Mouse (Mus musculus): ENCODE measurements around the gene Wnt3. TPM values are rescaled to one million over a fixed set of nuclear protein-coding genes. Genes with fewer than 3 reads are reported as not detected.
"Not testable (repeated sequence)": the region's sequence is repeated elsewhere in the genome, so short reads cannot be mapped to it uniquely, and the experiment has no call there.

Wnt3 gene
- polyA plus RNA-seq, 1 experiment from 2014 or later: 8.7 TPM

- WGBS: 48% methylated on average over 11 of the region's 11 CpGs
- Histone ChIP-seq H3K27ac (no peak overlapping the region), H3K4me3 (no peak overlapping the region), H3K27me3 (peaks cover 31% of the 10 kb centered on the region), H3K9me3 (replicated peaks) (no peaks in the 10 kb centered on the region), H3K4me2 (replicated peaks) (no peak overlapping the region), H3K4me1 (no peaks in the 10 kb centered on the region), H3K36me3 (no peaks in the 10 kb centered on the region), H3K9ac (no peak overlapping the region)
- no peak for ATAC-seq (ENCODE audit: low FRiP score)
These were observed 15.9 kb upstream of the Wnt3 start for GRCm38 (mm10) chr11:103758054-103758453.

DNA sequence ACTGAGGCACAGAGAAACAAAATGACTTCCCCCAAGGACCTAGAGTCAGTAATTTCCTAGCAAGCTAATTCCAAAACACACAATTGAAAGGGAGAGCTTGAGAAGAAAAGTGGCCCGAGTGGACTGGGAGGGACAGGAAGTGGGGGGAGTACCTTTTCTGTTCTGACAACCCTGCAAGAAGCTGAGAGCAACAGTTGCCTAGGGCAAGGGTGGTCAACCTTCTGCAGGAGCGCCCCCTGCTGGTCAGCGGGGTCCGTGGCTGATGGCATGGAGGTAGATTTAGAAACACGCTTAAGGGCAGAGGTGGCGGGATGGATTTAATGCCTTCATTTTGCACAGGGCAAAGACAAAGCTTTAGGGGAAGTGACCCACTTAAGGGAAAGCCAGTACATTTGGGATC lies 15.2 kb upstream of the Wnt3 start:
- H3K4me3 ChIP-seq: no peak overlapping the region
- no peak overlapping the region for H3K4me2 ChIP-seq (replicated peaks)
- H3K27ac ChIP-seq: no peak overlapping the region
- H3K9ac ChIP-seq: no peak overlapping the region
- no peaks in the 10 kb centered on the region for H3K36me3 ChIP-seq
- H3K27me3 ChIP-seq: peaks cover 27% of the 10 kb centered on the region
- no peaks in the 10 kb centered on the region for H3K4me1 ChIP-seq
- no peak for ATAC-seq (ENCODE audit: low FRiP score)
- H3K9me3 ChIP-seq (replicated peaks): no peaks in the 10 kb centered on the region
- WGBS: 17% methylated on average over 6 of the region's 6 CpGs

DNA sequence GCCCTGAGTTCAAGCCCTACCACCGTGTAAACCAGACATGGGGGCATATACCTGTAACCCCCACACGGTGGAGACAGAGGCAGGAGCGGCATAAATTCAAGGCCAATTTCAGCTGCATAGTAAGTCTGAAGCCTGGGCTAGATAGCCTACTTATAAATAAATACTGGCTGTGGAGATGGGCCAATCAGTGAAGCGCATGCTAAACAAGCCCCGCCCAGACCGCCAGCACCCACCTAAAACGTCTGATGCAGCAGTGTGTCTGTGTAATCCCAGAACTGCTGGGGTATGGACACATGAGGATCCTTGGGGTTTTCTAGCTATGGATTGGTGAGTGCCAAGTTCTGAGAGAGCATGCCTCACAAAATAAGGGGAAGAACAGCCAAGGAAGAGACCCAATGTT lies 13.8 kb upstream of the Wnt3 start:
- H3K4me3 ChIP-seq: no peak overlapping the region
- ATAC-seq (ENCODE audit: low FRiP score): no peak
- H3K9ac ChIP-seq: no peak overlapping the region
- H3K27ac ChIP-seq: no peak overlapping the region
- peaks cover 22% of the 10 kb centered on the region for H3K27me3 ChIP-seq
- no peak overlapping the region for H3K4me2 ChIP-seq (replicated peaks)
- peaks cover 6% of the 10 kb centered on the region for H3K4me1 ChIP-seq
- 62% methylated on average over 7 of the region's 7 CpGs for WGBS
- H3K36me3 ChIP-seq: no peaks in the 10 kb centered on the region
- no peaks in the 10 kb centered on the region for H3K9me3 ChIP-seq (replicated peaks)

DNA sequence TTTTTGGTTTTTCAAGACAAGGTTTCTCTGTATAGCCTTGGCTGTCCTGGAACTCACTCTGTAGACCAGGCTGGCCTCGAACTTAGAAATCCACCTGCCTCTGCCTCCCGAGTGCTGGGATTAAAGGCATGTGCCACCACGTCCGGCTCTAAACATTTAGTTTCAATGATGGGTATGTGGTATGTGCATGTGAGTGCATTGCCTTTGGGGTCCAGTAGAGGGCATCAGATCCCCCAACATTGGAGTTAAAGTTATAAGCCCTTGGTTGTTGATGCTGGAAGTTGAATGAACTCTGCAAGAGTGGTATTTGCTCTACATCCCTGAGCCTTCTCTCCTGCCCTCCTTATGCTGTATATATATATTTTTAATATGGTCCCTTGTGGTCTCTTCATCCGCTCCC lies 13.1 kb upstream of the Wnt3 start:
- not testable (repeated sequence) for ATAC-seq (ENCODE audit: low FRiP score); H3K27ac ChIP-seq; H3K36me3 ChIP-seq; H3K9me3 ChIP-seq (replicated peaks); H3K9ac ChIP-seq; H3K4me2 ChIP-seq (replicated peaks); H3K4me3 ChIP-seq
- Histone ChIP-seq H3K27me3 (peaks cover 20% of the 10 kb centered on the region), H3K4me1 (peaks cover 14% of the 10 kb centered on the region)
- 91% methylated on average over 5 of the region's 5 CpGs for WGBS

DNA sequence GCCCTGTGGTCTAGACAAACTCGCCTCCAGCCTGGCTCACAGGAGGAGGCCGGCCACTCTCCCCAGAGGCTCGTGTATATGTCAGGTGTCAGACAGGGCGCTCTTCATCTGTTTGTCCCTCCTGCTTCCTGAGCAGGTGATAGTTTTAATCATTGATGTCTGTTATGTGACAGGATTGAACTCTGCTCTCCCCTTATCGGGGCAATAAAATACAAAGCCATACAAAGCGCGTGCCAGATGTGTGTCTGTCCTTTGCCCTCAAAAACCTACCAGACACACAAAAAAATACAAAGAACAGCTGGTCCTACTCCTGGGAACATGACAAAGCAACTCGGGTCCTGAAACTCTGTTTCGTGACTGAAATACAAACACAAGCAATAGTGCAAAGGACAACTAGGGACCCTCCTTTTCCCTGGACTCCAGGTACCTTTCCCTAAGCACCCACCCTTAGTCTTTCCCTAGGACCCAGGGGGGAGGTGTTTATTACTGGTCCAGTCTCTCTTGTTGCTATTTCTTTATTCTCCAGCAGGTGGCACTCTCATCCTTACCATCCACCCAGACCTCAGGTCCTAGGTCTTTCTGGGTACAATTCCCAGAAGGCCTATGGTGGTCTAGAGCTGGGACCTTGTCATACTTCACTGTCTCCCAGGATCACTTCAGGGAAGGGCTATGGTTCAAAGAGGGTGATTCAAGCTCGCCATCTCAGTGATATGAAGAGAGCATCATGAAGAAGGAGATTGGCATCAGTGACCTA lies 10.4 kb upstream of the Wnt3 start:
- ATAC-seq (ENCODE audit: low FRiP score): peak; percentile 65
- Histone ChIP-seq H3K27me3 (peaks cover 29% of the 10 kb centered on the region), H3K36me3 (no peaks in the 10 kb centered on the region), H3K9ac (no peak overlapping the region), H3K4me1 (peaks cover 15% of the 10 kb centered on the region), H3K4me2 (replicated peaks) (no peak overlapping the region), H3K9me3 (replicated peaks) (no peaks in the 10 kb centered on the region), H3K27ac (no peak overlapping the region), H3K4me3 (no peak overlapping the region)
- 30% methylated on average over 10 of the region's 10 CpGs for WGBS

DNA sequence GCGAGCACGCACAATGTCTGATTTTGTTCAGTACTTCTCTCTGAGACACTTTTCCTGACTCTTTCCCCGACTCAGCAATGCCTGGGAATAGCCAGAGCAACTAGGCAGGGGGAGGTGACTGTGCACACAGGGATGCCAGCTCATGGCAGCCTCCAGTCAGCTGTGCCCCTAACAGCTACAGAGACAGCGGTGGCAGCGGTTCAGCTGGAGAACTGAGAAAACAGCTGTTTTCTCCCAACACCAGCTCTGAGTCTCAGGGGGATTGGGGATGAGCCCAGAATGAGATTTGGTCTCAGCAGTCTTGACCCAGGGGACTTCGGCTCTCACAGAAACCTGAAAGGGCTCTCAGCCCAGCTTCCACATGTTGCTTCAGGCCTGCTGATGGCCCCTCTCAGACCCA lies 9.3 kb upstream of the Wnt3 start:
- no peaks in the 10 kb centered on the region for H3K9me3 ChIP-seq (replicated peaks)
- H3K36me3 ChIP-seq: no peaks in the 10 kb centered on the region
- WGBS: 36% methylated on average over 6 of the region's 6 CpGs
- H3K4me1 ChIP-seq: peaks cover 15% of the 10 kb centered on the region
- H3K27ac ChIP-seq: peak overlapping the region; percentile 7; the same call in 1 of the 2 replicates
- ATAC-seq (ENCODE audit: low FRiP score): no peak
- no peak overlapping the region for H3K9ac ChIP-seq
- peaks cover 33% of the 10 kb centered on the region for H3K27me3 ChIP-seq
- no peak overlapping the region for H3K4me3 ChIP-seq
- no peak overlapping the region for H3K4me2 ChIP-seq (replicated peaks)

- Histone ChIP-seq H3K4me3 (no peak overlapping the region), H3K9ac (0 out of 2 replicates have a peak overlapping the region, but pooled peaks have one; percentile 41), H3K4me1 (peaks cover 17% of the 10 kb centered on the region), H3K4me2 (replicated peaks) (0 out of 2 replicates have a peak overlapping the region, but pooled peaks have one; percentile 17), H3K36me3 (no peaks in the 10 kb centered on the region), H3K27ac (no peak overlapping the region; the same call in 1 of the 2 replicates), H3K27me3 (peaks cover 36% of the 10 kb centered on the region), H3K9me3 (replicated peaks) (no peaks in the 10 kb centered on the region)
- peak; percentile 62; the same call in 1 of the 2 replicates for ATAC-seq (ENCODE audit: low FRiP score)
- WGBS: 2% methylated on average over 6 of the region's 6 CpGs
These were observed 8.4 kb upstream of the Wnt3 start for GRCm38 (mm10) chr11:103765556-103766011.

DNA sequence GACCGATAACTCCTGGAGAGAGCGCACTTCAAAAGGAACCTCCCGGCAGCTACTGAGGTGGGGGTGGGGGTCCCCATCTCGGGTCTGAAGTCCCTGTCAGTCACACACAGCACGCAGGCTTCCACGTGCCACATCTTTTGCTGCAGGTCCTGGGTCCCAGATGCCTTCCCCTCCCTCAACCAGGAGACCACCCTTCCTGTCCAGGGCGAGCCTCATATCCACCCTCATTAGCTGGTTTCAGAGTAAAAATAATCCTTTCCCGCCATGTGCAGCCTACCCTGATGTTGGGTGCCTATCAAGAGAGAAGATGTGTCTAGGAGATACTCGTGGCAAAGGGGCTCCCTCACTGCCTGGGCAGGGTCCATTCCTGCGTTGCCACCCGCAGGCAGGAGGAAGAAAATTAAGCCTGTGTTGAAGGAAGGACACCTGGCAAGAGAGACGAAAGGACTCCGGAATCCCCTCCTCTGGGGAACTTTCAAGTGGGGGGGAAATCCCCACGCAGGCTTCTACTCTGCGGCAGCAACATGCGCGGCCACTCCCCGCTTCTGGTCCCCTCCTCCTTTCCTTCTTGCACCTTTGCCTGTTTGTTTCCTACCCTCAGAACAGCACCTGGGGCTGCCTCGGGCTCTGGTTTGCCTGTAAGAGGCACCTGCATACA lies 2.7 kb upstream of the Wnt3 start:
- Histone ChIP-seq H3K4me2 (replicated peaks) (peak overlapping the region; percentile 75), H3K36me3 (no peaks in the 10 kb centered on the region), H3K4me3 (no peak overlapping the region), H3K9me3 (replicated peaks) (no peaks in the 10 kb centered on the region), H3K27me3 (peaks cover 85% of the 10 kb centered on the region), H3K9ac (no peak overlapping the region), H3K27ac (no peak overlapping the region), H3K4me1 (peaks cover 43% of the 10 kb centered on the region)
- WGBS: 1% methylated on average over 19 of the region's 19 CpGs
- no peak for ATAC-seq (ENCODE audit: low FRiP score)

- WGBS: 1% methylated on average over 23 of the region's 23 CpGs
These were observed 1.2 kb upstream of the Wnt3 start for GRCm38 (mm10) chr11:103772505-103773386.

DNA sequence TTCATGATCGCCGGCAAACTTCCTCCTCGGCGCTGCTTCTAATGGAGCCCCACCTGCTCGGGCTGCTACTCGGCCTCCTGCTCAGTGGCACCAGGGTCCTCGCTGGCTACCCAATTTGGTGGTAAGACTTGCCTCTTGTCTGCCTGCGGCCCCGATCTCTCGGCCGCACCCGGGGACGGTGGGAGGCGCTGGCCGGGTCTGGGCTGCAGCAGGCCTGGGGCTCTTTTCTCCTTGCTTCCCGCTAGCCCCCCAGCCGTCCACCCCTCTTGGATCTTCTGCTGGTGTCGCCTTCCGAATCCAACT lies 229 bp downstream of the Wnt3 start:
- H3K4me3 ChIP-seq: peak overlapping the region; percentile 46
- H3K4me2 ChIP-seq (replicated peaks): peak overlapping the region; percentile 75
- H3K9me3 ChIP-seq (replicated peaks): no peaks in the 10 kb centered on the region
- H3K36me3 ChIP-seq: no peaks in the 10 kb centered on the region
- H3K27me3 ChIP-seq: peaks cover 85% of the 10 kb centered on the region
- peaks cover 50% of the 10 kb centered on the region for H3K4me1 ChIP-seq
- H3K27ac ChIP-seq: no peak overlapping the region; the same call in 1 of the 2 replicates
- ATAC-seq (ENCODE audit: low FRiP score): peak; percentile 27; the same call in 1 of the 2 replicates
- peak overlapping the region; percentile 63 for H3K9ac ChIP-seq
- WGBS: under 1% methylated on average over 19 of the region's 19 CpGs

More at GRCm38 (mm10) chr11:103772505-103773386, 1.2 kb upstream of the Wnt3 start:
- no peaks in the 10 kb centered on the region for H3K36me3 ChIP-seq
- H3K4me2 ChIP-seq (replicated peaks): peak overlapping the region; percentile 75
- H3K4me1 ChIP-seq: peaks cover 50% of the 10 kb centered on the region
- no peak for ATAC-seq (ENCODE audit: low FRiP score)
- H3K9ac ChIP-seq: peak overlapping the region; percentile 61
- peak overlapping the region; percentile 46 for H3K4me3 ChIP-seq
- peaks cover 94% of the 10 kb centered on the region for H3K27me3 ChIP-seq
- H3K9me3 ChIP-seq (replicated peaks): no peaks in the 10 kb centered on the region
- H3K27ac ChIP-seq: no peak overlapping the region

DNA sequence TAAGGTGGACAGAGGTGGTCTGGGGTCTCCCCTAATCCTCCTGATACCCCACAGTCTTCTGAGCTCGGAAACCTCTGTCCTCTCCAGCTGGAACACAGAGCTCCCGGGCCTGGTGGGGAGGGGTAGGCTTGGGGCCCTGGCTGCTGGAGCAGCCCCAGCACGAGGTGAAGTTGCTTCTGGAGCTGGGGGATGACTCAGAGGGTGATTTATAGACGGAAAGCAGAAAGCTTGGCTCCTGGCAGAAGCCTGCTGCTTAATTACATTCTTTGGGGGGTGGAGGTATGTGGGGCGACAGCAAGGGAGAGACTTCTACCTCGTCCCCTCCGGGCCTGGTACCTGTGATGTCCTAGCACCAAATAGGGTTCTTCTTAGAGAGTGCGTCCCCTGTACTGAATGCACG lies 6.2 kb downstream of the Wnt3 start:
- Histone ChIP-seq H3K4me3 (no peak overlapping the region), H3K9ac (no peak overlapping the region), H3K27ac (no peak overlapping the region), H3K27me3 (peaks cover 28% of the 10 kb centered on the region), H3K9me3 (replicated peaks) (no peaks in the 10 kb centered on the region), H3K4me2 (replicated peaks) (no peak overlapping the region), H3K36me3 (no peaks in the 10 kb centered on the region), H3K4me1 (peaks cover 8% of the 10 kb centered on the region; the same call in 1 of the 2 replicates)
- WGBS: 67% methylated on average over 9 of the region's 9 CpGs
- ATAC-seq (ENCODE audit: low FRiP score): no peak

DNA sequence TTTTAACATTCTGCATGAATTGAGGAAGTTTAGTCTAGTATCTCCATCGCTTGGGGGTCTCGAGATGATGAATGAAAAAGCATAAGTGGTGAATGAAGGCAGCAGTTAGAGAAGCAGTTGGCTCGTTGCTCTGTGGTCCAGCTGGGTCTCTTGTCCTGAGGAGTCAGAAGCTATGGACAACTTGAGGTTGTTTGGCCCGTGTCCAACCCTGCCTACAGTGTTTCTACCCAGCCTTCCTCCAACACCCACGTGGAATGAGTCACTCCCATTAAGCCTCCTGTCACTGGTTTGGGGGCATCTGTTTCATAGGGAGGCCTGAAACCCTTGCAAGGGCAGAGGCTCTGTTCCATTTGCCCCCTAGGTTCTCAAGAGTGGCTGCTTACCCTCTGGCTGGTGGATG lies 16.0 kb downstream of the Wnt3 start:
- WGBS: 74% methylated on average over 5 of the region's 5 CpGs
- no peak overlapping the region for H3K4me3 ChIP-seq
- no peak overlapping the region for H3K9ac ChIP-seq
- no peak overlapping the region for H3K4me2 ChIP-seq (replicated peaks)
- H3K9me3 ChIP-seq (replicated peaks): no peaks in the 10 kb centered on the region
- H3K27me3 ChIP-seq: peaks cover 20% of the 10 kb centered on the region
- no peaks in the 10 kb centered on the region for H3K4me1 ChIP-seq
- no peak for ATAC-seq (ENCODE audit: low FRiP score)
- no peaks in the 10 kb centered on the region for H3K36me3 ChIP-seq
- no peak overlapping the region for H3K27ac ChIP-seq

All from hindbrain, embryonic 12.5 days (tissue).